Mouse (Mus musculus): ENCODE results near the gene Rnf144a. TPM values are rescaled to one million over a fixed set of nuclear protein-coding genes. Genes with fewer than 3 reads are reported as not detected.

Gene Rnf144a
- polyA plus RNA-seq, 1 experiment, result 0.17 TPM

DNA sequence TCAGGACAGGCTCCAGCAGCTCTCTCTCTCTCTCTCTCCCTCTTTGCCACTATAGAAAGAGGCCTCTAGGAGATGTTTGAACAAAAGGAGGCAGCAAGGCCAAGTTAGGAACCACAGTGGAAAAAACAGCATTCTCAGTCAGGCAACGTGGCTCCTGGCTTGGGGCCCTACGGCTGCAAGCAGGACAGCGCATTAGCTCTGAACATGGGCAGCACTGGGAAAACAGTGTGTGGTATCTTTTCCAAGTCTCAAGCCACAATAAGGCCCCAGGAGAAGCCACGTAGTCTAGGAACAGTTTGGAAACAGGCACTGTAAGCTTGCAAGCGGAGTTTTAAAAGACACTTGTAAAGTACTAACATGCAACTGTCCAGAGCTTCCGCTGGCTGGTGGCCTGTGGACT, 2.3 kb downstream of the Rnf144a start:
- TF ChIP-seq CTCF (IDR thresholded peaks at IDR 0.05; ENCODE audit: low read depth, low read length), result no peak
- TF ChIP-seq POLR2A (IDR thresholded peaks at IDR 0.05; ENCODE audit: borderline replicate concordance, low read depth, low read length), result no peak
- H3K4me1 ChIP-seq (ENCODE audit: control insufficient read depth, insufficient read depth, low read length), result no peaks in the 10 kb centered on the region
- no peak overlapping the region for H3K4me3 ChIP-seq (ENCODE audit: insufficient read depth, low read length)
- H3K27ac ChIP-seq (ENCODE audit: insufficient read depth, low read depth, low read length), result no peak overlapping the region

- no peak overlapping the region for H3K4me3 ChIP-seq (ENCODE audit: insufficient read depth, low read length)
- H3K27ac ChIP-seq (ENCODE audit: insufficient read depth, low read depth, low read length), result no peak overlapping the region
- TF ChIP-seq CTCF (IDR thresholded peaks at IDR 0.05; ENCODE audit: low read depth, low read length) (no peak), POLR2A (IDR thresholded peaks at IDR 0.05; ENCODE audit: borderline replicate concordance, low read depth, low read length) (no peak)
- no peaks in the 10 kb centered on the region for H3K4me1 ChIP-seq (ENCODE audit: control insufficient read depth, insufficient read depth, low read length)
Measured at GRCm38 (mm10) chr12:26411841-26412450, 3.1 kb downstream of the Rnf144a start.

- Histone ChIP-seq H3K4me1 (ENCODE audit: control insufficient read depth, insufficient read depth, low read length) (no peaks in the 10 kb centered on the region), H3K4me3 (ENCODE audit: insufficient read depth, low read length) (no peak overlapping the region), H3K27ac (ENCODE audit: insufficient read depth, low read depth, low read length) (no peak overlapping the region)
- no peak for TF ChIP-seq CTCF (IDR thresholded peaks at IDR 0.05; ENCODE audit: low read depth, low read length)
- TF ChIP-seq POLR2A (IDR thresholded peaks at IDR 0.05; ENCODE audit: borderline replicate concordance, low read depth, low read length), result no peak
Measured at GRCm38 (mm10) chr12:26410443-26410842, 4.6 kb downstream of the Rnf144a start.

GRCm38 (mm10) chr12:26408707-26409106, 6.3 kb downstream of the Rnf144a start:
- Histone ChIP-seq H3K4me3 (ENCODE audit: insufficient read depth, low read length) (no peak overlapping the region), H3K27ac (ENCODE audit: insufficient read depth, low read depth, low read length) (no peak overlapping the region), H3K4me1 (ENCODE audit: control insufficient read depth, insufficient read depth, low read length) (no peaks in the 10 kb centered on the region)
- TF ChIP-seq POLR2A (IDR thresholded peaks at IDR 0.05; ENCODE audit: borderline replicate concordance, low read depth, low read length) (no peak), CTCF (IDR thresholded peaks at IDR 0.05; ENCODE audit: low read depth, low read length) (no peak)

DNA sequence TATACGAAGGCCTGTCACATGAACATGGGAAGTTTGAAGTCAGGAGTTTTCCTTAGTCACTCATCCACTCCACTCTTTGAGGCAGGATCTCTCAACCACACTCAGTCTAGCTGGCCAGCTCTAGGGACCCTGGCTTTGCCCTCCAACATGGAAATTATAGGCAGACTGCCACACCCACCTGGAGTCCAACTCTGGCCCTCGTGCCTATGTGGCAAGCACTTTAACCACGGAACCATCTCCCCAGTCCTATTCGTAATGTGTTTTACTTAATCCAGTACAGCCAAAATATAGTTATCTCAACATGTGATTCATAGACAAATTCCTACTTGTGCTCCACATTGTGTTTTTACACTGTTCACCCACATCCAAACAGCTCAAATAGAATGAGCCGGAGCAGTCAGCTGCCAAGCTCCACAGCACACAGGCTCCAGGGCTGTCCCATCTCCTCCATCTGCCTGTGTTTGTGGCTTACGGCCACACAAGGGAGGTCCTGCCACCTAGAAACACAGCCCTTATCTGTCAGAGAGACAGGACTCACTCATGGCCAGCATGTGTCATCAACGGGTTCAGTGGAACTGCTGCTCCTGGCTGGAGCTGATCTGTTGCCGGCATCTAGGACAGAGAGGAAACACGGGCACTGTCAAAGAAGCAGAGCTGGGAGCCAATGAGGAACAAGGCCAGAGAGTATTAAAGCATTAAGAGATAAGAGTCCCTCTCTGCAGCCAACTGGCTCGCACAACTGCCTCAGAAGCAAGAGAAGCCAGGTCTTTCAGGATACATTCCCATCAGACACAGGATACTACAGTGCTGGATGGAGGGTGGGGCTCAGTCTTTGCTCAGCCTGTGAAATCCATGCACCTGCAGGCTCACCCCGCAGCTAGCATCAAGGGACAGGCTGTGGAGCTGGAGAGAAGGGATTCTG, 10.0 kb downstream of the Rnf144a start:
- no peak for TF ChIP-seq POLR2A (IDR thresholded peaks at IDR 0.05; ENCODE audit: borderline replicate concordance, low read depth, low read length)
- TF ChIP-seq CTCF (IDR thresholded peaks at IDR 0.05; ENCODE audit: low read depth, low read length), result no peak
- Histone ChIP-seq H3K4me3 (ENCODE audit: insufficient read depth, low read length) (no peak overlapping the region), H3K27ac (ENCODE audit: insufficient read depth, low read depth, low read length) (no peak overlapping the region), H3K4me1 (ENCODE audit: control insufficient read depth, insufficient read depth, low read length) (no peaks in the 10 kb centered on the region)

DNA sequence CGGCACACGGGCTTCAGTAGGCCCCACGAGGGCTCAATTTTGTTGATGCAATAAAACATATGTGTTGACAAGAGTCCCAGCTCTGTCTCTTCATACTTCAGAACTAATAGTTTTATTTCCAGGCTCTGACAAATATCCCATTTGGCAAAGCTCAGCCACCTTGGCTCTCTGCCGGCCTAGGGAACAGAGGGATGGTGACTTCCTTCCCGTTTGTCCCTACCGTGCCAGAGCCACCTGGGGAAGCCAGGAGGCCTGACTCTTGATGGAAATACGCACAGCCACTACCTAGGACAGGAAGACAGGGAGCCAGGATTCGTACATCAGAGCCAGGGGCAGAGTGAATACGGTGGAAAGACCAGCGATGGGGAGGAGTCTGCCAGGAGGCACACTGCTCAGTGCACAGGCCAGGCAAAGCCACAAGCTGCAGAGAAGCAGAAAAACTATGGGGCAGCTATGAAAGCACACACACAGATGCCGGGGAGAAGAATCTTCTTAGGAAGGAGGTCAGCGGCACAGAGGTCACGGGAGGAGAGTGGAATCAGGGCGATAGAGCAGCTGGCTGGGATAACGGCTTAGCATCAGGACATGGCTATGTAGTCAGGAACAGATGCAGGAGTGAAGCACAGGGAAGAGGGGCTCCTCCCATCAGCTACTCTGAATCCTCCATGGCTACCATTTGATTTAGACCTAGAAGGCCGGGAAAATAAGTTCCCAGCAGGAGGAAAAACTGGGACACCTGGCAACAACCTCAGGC, 11.5 kb downstream of the Rnf144a start:
- Histone ChIP-seq H3K4me1 (ENCODE audit: control insufficient read depth, insufficient read depth, low read length) (peaks cover 2% of the 10 kb centered on the region), H3K4me3 (ENCODE audit: insufficient read depth, low read length) (no peak overlapping the region), H3K27ac (ENCODE audit: insufficient read depth, low read depth, low read length) (no peak overlapping the region)
- no peak for TF ChIP-seq CTCF (IDR thresholded peaks at IDR 0.05; ENCODE audit: low read depth, low read length)
- no peak for TF ChIP-seq POLR2A (IDR thresholded peaks at IDR 0.05; ENCODE audit: borderline replicate concordance, low read depth, low read length)

DNA sequence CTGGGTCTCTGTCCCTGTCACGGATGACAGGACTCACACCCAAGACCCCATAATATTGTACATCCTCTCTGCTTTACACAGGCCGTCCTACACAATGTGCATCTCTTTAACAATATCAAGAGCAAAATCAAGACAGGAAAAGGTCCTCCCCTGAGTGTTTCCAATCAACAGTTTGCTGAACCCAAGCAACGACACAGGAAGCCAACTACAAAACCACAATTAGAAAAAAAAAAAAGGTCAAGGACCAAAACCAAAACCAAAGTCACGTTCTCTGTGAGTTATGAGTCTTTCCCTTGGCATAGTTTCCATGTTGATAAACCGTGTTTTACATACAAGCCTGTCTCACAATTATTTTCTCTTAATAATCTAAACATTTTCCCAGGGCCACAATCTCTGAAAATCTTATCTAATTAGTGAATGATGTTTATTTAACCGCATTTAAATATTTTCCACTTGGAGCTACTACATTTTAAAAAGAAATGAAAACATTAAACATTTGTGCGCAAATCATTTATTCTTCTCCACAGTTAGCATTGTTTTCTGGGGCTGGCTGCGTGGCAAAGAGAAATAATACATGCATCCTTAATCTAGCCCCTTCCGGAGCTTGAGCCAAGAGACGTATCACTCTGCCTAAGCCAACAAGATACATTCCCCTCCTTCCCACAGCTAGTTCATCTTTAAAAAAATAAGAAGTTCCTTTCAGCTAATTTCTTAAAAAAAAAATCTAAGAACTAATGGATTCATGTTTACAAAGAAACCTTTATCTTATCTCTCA, 13.2 kb downstream of the Rnf144a start:
- Histone ChIP-seq H3K4me3 (ENCODE audit: insufficient read depth, low read length) (no peak overlapping the region), H3K27ac (ENCODE audit: insufficient read depth, low read depth, low read length) (no peak overlapping the region), H3K4me1 (ENCODE audit: control insufficient read depth, insufficient read depth, low read length) (peaks cover 5% of the 10 kb centered on the region)
- TF ChIP-seq POLR2A (IDR thresholded peaks at IDR 0.05; ENCODE audit: borderline replicate concordance, low read depth, low read length) (no peak), CTCF (IDR thresholded peaks at IDR 0.05; ENCODE audit: low read depth, low read length) (no peak)

DNA sequence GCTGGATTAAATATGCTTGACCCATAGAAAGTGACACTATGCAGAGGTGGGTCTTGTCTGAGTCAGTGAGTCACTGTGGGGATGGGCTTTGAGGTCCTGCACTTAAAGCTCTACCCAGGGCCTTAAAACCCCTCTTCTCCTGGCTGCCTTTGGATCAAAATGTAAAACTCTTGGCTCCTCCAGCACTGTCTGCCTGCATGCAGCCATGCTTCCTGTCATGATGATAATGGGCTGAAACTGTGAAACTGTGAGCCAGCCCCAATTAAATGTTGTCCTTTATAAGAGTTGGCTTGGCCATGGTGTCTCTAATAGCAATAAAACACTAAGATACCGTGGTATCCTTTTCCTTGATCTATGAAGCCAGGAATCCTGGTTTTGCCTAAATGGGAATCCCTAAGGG, 13.8 kb downstream of the Rnf144a start:
- TF ChIP-seq POLR2A (IDR thresholded peaks at IDR 0.05; ENCODE audit: borderline replicate concordance, low read depth, low read length) (no peak), CTCF (IDR thresholded peaks at IDR 0.05; ENCODE audit: low read depth, low read length) (no peak)
- H3K27ac ChIP-seq (ENCODE audit: insufficient read depth, low read depth, low read length), result no peak overlapping the region
- no peak overlapping the region for H3K4me3 ChIP-seq (ENCODE audit: insufficient read depth, low read length)
- peaks cover 5% of the 10 kb centered on the region for H3K4me1 ChIP-seq (ENCODE audit: control insufficient read depth, insufficient read depth, low read length)

DNA sequence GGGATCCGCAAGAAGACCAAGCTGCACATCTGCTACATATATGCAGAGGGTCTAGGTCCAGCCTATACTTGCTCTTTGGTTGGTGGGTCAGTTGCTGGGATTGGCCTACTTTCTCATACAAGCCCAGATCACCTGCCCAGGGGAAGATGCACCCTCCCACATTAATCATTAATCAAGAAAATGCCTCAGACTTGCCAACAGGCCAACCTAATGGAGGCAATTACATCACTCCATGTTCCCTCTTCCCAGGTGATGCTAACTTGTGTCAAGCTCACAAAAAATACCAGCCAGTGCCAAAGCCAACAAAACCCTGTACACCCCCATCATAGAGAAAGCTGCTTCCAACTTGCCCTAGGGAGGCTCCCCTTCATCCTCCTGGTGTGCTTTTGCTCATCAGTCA, 14.3 kb downstream of the Rnf144a start:
- no peak overlapping the region for H3K4me3 ChIP-seq (ENCODE audit: insufficient read depth, low read length)
- H3K4me1 ChIP-seq (ENCODE audit: control insufficient read depth, insufficient read depth, low read length), result peaks cover 5% of the 10 kb centered on the region
- H3K27ac ChIP-seq (ENCODE audit: insufficient read depth, low read depth, low read length), result no peak overlapping the region
- TF ChIP-seq CTCF (IDR thresholded peaks at IDR 0.05; ENCODE audit: low read depth, low read length) (no peak), POLR2A (IDR thresholded peaks at IDR 0.05; ENCODE audit: borderline replicate concordance, low read depth, low read length) (no peak)
